Mouse (Mus musculus): ENCODE measurements around the gene H2-T24.

Gene H2-T24

DNA sequence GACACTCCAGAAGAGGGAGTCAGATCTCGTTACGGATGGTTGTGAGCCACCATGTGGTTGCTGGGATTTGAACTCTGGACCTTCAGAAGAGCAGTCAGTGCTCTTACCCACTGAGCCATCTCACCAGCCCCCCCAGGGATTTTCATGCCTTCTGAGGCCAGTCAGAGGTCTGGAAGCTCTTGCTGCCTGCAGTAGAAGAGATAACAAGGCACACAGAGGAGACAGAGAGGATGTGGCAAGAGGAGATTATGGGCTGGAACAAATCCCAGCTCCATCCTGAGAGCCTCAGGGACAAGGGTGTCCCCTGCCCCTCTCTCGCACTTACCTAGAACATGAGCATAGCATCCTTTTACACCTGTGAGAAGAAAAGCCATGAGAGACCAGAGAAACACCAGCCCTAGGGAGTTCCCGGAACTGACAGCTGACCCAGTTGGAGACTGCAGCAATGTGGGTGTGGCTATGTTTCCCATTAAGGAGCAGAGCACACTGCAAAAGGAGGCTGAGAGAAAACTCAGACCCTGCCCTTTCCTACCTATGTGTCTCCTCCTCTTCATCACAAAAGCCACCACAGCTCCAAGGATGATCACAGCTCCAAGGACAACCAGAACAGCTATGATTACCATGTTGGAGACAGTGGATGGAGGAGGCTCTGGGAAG lies 9.8 kb upstream of the H2-T24 start:
- ChIA-PET CTCF (interaction anchor here in 1 of 4 experiments (1.3 to 1.5 kb wide), 3 partner anchors 9 to 36 kb away, joined by 4 to 7 read pairs (median 5); partner anchors contain the start of gene H2-T24), POLR2A (interaction anchor here in 1 of 4 experiments (0.6 to 1.1 kb wide), 2 partner anchors 36 to 135 kb away, joined by 3 to 4 read pairs; no protein-coding TSS in a partner anchor)

DNA sequence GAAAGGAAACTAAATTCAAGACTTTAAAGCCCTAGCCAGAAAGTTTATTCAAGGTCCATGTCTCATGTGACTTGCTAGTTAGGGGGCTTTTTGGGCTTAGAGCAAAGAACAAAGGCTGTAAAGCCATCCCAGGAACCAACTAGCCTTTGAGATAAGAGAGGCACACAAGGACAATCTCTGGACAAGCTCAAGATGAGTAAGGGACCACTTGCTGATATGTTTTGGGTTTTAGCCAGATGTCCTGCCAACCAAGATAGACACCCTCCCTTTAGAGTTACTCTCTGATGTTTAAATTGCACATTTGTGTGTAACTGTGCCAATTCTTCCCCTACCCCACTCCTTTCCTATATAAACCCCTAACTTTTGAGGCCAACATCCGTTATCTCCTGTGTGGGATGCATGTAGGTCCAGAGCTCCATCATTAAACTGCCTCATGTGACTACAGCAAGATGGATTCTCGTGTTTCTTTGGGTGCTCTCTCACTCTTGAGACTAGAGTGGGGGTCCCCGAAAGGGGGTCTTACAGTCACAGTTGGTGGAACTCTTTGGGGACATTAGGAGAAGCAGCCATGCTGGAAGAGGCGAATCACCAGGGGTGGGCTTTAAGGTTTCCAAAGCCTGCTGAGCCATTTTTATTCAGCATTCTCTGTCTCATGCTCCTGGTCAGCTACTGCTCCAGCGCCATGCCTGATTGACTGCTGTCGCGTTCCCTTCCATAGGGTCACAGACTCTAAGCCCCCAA lies 8.7 kb upstream of the H2-T24 start:
- POLR2A ChIA-PET = no interaction called here
- CTCF ChIA-PET = no interaction called here

DNA sequence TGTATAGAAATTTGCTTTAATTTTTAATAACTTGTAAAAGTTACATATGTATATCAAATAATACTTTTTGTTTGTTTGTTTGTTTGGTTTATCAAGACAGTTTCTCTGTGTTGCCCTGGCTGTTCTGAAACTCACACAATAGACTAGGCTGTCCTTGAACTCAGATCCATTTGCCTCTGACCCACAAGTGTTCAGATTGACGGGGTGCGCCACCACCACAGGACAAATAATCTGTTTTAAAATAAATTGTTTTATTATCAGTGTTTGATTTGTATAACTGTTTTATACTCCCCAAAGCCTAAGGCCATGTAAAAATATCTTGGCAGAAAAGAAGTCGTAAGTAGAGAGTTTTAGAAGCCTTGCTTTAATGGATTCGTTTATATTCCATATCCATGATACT lies 7.3 kb upstream of the H2-T24 start:
- CTCF ChIA-PET = no interaction called here
- POLR2A ChIA-PET = no interaction called here

- POLR2A ChIA-PET = no interaction called here
- CTCF ChIA-PET = interaction anchor here in 1 of 4 experiments (0.8 kb wide), 1 partner anchor 32 kb away, joined by 3 read pairs; no protein-coding TSS in a partner anchor
Measured at GRCm38 (mm10) chr17:36025901-36026300, 5.5 kb upstream of the H2-T24 start.

- POLR2A ChIA-PET = interaction anchor here in 1 of 4 experiments (1.0 kb wide), 1 partner anchor 107 kb away, joined by 4 read pairs; no protein-coding TSS in a partner anchor
- CTCF ChIA-PET = interaction anchor here in 1 of 4 experiments (0.8 kb wide), 1 partner anchor 31 kb away, joined by 3 read pairs; no protein-coding TSS in a partner anchor
Measured at GRCm38 (mm10) chr17:36025197-36025596, 4.8 kb upstream of the H2-T24 start.

- CTCF ChIA-PET = interaction anchor here in 1 of 4 experiments (0.5 kb wide), 1 partner anchor 31 kb away, joined by 3 read pairs; no protein-coding TSS in a partner anchor
Measured at GRCm38 (mm10) chr17:36023710-36024654, 3.6 kb upstream of the H2-T24 start.

DNA sequence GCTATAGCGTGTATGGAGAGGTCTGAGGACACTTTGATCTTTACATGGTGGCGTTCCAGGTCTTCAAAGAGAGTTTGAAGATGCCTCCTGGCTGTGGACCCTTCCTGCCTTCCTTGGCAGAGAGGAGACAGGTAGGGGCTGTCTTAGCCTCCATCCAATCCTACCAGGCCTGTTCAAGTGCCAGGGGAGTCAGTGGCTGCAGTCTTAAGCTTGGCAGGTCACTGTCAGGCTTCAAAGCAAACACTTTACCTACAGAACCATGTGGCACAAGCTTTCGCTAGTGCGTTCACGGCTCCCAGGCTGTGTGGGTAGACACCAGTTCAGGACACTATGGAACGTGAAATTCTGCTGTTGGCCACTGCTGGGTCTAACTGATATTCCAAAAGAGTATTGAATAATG lies 2.6 kb upstream of the H2-T24 start:
- ChIA-PET CTCF (interaction anchor here in 1 of 4 experiments (0.5 kb wide), 1 partner anchor 30 kb away, joined by 3 read pairs; no protein-coding TSS in a partner anchor), POLR2A (no interaction called here)

More at GRCm38 (mm10) chr17:36023710-36024654, 3.6 kb upstream of the H2-T24 start:
- POLR2A ChIA-PET = no interaction called here

DNA sequence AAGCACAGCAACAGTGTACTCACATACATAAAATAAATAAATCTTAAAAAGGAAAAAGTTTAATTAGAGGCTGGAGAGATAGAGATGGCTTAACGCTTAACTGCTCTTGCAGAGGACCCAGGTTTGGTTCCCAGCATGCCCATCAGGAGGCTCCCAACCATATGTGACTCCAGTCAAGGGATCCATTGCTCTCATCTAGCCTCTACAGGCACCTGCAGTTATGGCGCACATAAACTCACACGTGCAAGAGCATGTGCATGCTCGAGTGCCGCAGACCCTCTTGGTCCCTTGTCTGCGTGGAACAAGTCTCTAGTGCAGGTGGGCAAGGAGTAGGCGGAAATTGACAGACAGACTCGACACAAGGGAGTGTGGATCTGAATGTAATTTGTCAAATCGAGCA lies 1.7 kb upstream of the H2-T24 start:
- POLR2A ChIA-PET = no interaction called here
- CTCF ChIA-PET = no interaction called here

GRCm38 (mm10) chr17:36021309-36021708 lies 949 bp upstream of the H2-T24 start:
- CTCF ChIA-PET = interaction anchor here in 3 of 4 experiments (0.9 to 2.3 kb wide), 9 partner anchors 10 to 93 kb away, joined by 3 to 10 read pairs (median 4); no protein-coding TSS in a partner anchor

GRCm38 (mm10) chr17:36019519-36019918 lies 841 bp downstream of the H2-T24 start:
- CTCF ChIA-PET = interaction anchor here in 2 of 4 experiments (0.7 to 2.3 kb wide), 6 partner anchors 15 to 80 kb away, joined by 3 to 8 read pairs (median 6); no protein-coding TSS in a partner anchor
- POLR2A ChIA-PET = interaction anchor here in 2 of 4 experiments (0.6 to 2.6 kb wide), 8 partner anchors 14 to 35 kb away, joined by 3 to 15 read pairs (median 4); no protein-coding TSS in a partner anchor

More at GRCm38 (mm10) chr17:36021309-36021708, 949 bp upstream of the H2-T24 start:
- POLR2A ChIA-PET = interaction anchor here in 2 of 4 experiments (0.9 to 2.6 kb wide), 10 partner anchors 10 to 103 kb away, joined by 3 to 15 read pairs (median 4); no protein-coding TSS in a partner anchor

- CTCF ChIA-PET = interaction anchor here in 2 of 4 experiments (0.7 to 2.3 kb wide), 3 partner anchors 22 to 42 kb away, joined by 4 to 8 read pairs (median 8); no protein-coding TSS in a partner anchor
- POLR2A ChIA-PET = interaction anchor here in 1 of 4 experiments (2.3 to 2.6 kb wide), 2 partner anchors 14 to 16 kb away, joined by 10 to 15 read pairs; no protein-coding TSS in a partner anchor
Measured at GRCm38 (mm10) chr17:36018979-36019378, 1.4 kb downstream of the H2-T24 start.

DNA sequence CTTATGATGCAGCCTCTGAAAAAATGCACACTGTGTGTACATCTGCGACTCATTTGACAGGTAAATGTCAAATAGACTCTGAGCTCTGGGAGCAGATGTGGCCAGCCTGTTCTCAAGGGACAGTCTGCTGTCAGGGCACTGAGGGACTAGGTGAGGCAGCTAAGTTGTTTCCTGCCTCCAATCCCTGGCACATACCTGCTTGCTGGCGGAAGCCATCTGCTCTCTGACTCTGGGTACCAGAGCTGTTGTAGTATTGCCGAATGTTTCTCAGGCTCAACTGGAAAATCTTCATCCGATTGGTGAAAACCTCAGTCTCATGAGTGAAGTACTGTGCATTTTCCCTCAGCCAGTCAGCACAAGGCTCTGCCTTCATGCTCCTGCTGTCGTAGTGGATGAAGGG lies 3.3 kb downstream of the H2-T24 start:
- POLR2A ChIA-PET = interaction anchor here in 2 of 4 experiments (1.2 to 4.2 kb wide), 2 partner anchors 13 to 14 kb away, joined by 5 to 29 read pairs; no protein-coding TSS in a partner anchor

DNA sequence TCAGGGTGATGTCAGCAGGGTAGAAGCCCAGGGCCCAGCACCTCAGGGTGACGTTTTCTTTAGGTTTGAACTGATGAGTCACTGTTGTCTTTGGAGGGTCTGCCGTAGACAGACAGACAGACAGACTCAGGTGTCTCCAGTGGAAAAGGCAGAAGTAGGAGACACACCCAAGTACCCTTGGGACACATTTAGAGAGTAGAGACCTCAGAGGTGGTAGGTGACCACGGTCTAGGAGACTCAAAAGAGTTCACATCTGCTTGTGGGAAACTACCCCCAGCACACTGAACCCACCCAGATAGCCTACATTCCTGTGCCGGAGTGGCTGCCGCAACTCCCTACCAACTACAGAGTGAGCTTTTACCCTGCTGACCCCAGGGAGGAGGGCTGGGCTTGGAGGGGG lies 5.4 kb downstream of the H2-T24 start:
- POLR2A ChIA-PET = interaction anchor here in 2 of 4 experiments (2.8 to 4.2 kb wide), 2 partner anchors 9 to 11 kb away, joined by 10 to 29 read pairs; no protein-coding TSS in a partner anchor
- CTCF ChIA-PET = interaction anchor here in 1 of 4 experiments (0.5 to 2.4 kb wide), 3 partner anchors 9 to 145 kb away, joined by 3 to 8 read pairs (median 5); no protein-coding TSS in a partner anchor

More for the DNA sequence above, 3.3 kb downstream of the H2-T24 start:
- CTCF ChIA-PET = interaction anchor here in 1 of 4 experiments (0.6 to 2.3 kb wide), 5 partner anchors 16 to 876 kb away, joined by 3 to 7 read pairs (median 4); no protein-coding TSS in a partner anchor

GRCm38 (mm10) chr17:36004409-36004808 lies 16.0 kb downstream of the H2-T24 start:
- CTCF ChIA-PET = interaction anchor here in 3 of 4 experiments (0.6 to 1.9 kb wide), 6 partner anchors 8 to 749 kb away, joined by 3 to 9 read pairs (median 6); partner anchors contain the start of gene H2-T23 (in 1 of the 3)
- POLR2A ChIA-PET = interaction anchor here (0.6 to 5.1 kb wide), 10 partner anchors 12 to 171 kb away, joined by 3 to 29 read pairs (median 4); partner anchors contain the start of gene H2-T24 (in 1 of the 4)

DNA sequence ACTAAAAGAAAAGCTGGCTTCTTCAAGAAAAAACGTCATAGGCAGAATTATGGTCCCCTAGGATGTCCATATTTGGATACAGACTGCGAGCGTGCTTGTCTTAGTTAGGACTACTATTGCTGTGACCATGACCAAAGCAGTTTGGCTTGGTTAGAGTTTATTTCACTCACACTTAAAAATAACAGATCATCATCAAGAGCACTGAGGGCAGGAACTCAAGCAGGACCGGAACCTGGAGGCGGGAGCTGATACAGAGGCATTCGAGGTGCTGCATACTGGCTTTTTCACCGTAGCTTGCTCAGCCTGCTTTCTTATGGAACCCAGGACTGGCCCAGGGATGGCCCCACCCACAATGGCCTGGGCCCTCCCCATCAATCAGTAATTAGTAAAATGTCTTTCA lies 17.0 kb downstream of the H2-T24 start:
- POLR2A ChIA-PET = interaction anchor here in 3 of 4 experiments (0.7 to 5.1 kb wide), 11 partner anchors 10 to 170 kb away, joined by 3 to 29 read pairs (median 5); partner anchors contain the start of genes H2-T24 (in 2 of the 3) and Nrm (in 1 of the 3)

GRCm38 (mm10) chr17:36001966-36002365 lies 18.4 kb downstream of the H2-T24 start:
- ChIA-PET POLR2A (interaction anchor here in 2 of 4 experiments (0.8 to 5.1 kb wide), 9 partner anchors 8 to 92 kb away, joined by 3 to 29 read pairs (median 6); partner anchors contain the start of genes H2-T24 (in 1 of the 2), Mrps18b (in 1 of the 2) and Ppp1r10 (in 1 of the 2)), CTCF (interaction anchor here in 1 of 4 experiments (1.3 kb wide), 1 partner anchor 8 kb away, joined by 5 read pairs; no protein-coding TSS in a partner anchor)

More for the DNA sequence above, 17.0 kb downstream of the H2-T24 start:
- CTCF ChIA-PET = interaction anchor here in 1 of 4 experiments (0.8 to 1.9 kb wide), 4 partner anchors 9 to 58 kb away, joined by 3 to 9 read pairs (median 4); partner anchors contain the start of genes H2-T23 and H2-T24
